Mouse (Mus musculus) forebrain, embryonic 15.5 days (tissue): ENCODE measurements around the gene Cacna1b. TPM values are rescaled to one million over a fixed set of nuclear protein-coding genes. Genes with fewer than 3 reads are reported as not detected.

Experiments used
- ATAC-seq: fragments of 200-750 bp; cut with Nextera tagmentation; replicated peaks from 2 replicates; pipeline ENCODE4 v1.8.0; 2017; ENCODE audit warnings: mild to moderate bottlenecking, moderate TSS enrichment, moderate library complexity
- H3K27ac ChIP-seq: fragments of 300-500 bp; sonication (generic); replicated peaks from 2 replicates; pipeline ENCODE4 v1.5.1; 2015; ENCODE audit warnings: mild to moderate bottlenecking, inconsistent platforms
- H3K27me3 ChIP-seq: fragments of 300-500 bp; sonication (generic); 2 replicates; pipeline ENCODE4 v1.6.1; 2015; ENCODE audit warnings: inconsistent platforms
- H3K36me3 ChIP-seq: fragments of 300-500 bp; sonication (generic); 2 replicates; pipeline ENCODE4 v1.6.1; 2015; ENCODE audit warnings: mild to moderate bottlenecking, inconsistent platforms
- H3K4me1 ChIP-seq: fragments of 300-500 bp; sonication (generic); 2 replicates; pipeline ENCODE4 v1.6.1; 2015; ENCODE audit warnings: inconsistent platforms
- H3K4me2 ChIP-seq: fragments of 300-500 bp; sonication (generic); replicated peaks from 2 replicates; pipeline ENCODE4 v1.6.1; 2015; ENCODE audit warnings: mild to moderate bottlenecking, inconsistent platforms
- H3K4me3 ChIP-seq: fragments of 300-500 bp; sonication (generic); 2 replicates; pipeline ENCODE4 v1.5.1; 2015; ENCODE audit warnings: mild to moderate bottlenecking, inconsistent platforms
- H3K9ac ChIP-seq: fragments of 300-500 bp; sonication (generic); replicated peaks from 2 replicates; pipeline ENCODE4 v1.6.1; 2015; ENCODE audit warnings: mild to moderate bottlenecking, inconsistent platforms
- H3K9me3 ChIP-seq: fragments of 300-500 bp; sonication (generic); 2 replicates; pipeline ENCODE4 v1.6.1; 2016; ENCODE audit warnings: inconsistent platforms
- WGBS: fragments of 180-500 bp; shearing (Covaris S2); methylation state at CpG from one replicate; pipeline ENCODE4 v1.1.7; 2015; ENCODE audit warnings: mixed read lengths; 5-methylcytosine and 5-hydroxymethylcytosine counted together
- polyA plus RNA-seq: library from polyadenylated mRNA; unstranded; fragments of >200 nt; fragmentation: Nextera tagmentation; extraction: Ambion mirVana; gene quantifications from 2 replicates; pipeline ENCODE4 v1.2.1, GENCODE M21; 2015

The Cacna1b gene
- polyA plus RNA-seq, 1 experiment from 2014 or later: 8.4 TPM

GRCm38 (mm10) chr2:24638102-24638954 is 124.6 kb downstream of the Cacna1b start:
- peaks cover 32% of the 10 kb centered on the region for H3K36me3 ChIP-seq
- WGBS: 60% methylated on average over 14 of the region's 14 CpGs
- peak; percentile 47; the same call in 1 of the 2 replicates for ATAC-seq
- H3K9ac ChIP-seq: no peak overlapping the region
- H3K27ac ChIP-seq: peak overlapping the region; percentile 69
- peaks cover 15% of the 10 kb centered on the region; the same call in 1 of the 2 replicates for H3K4me1 ChIP-seq
- H3K4me2 ChIP-seq: no peak overlapping the region
- no peaks in the 10 kb centered on the region for H3K9me3 ChIP-seq
- H3K4me3 ChIP-seq: no peak overlapping the region
- no peaks in the 10 kb centered on the region for H3K27me3 ChIP-seq

- no peak for ATAC-seq
- Histone ChIP-seq H3K27ac (no peak overlapping the region), H3K36me3 (peaks cover 49% of the 10 kb centered on the region)
These were observed 129.3 kb downstream of the Cacna1b start for GRCm38 (mm10) chr2:24633645-24634044.

GRCm38 (mm10) chr2:24617141-24617540 is 145.8 kb downstream of the Cacna1b start:
- H3K36me3 ChIP-seq: peaks cover 19% of the 10 kb centered on the region
- ATAC-seq: no peak
- WGBS: 82% methylated on average over 4 of the region's 4 CpGs
- H3K4me3 ChIP-seq: no peak overlapping the region
- no peaks in the 10 kb centered on the region for H3K4me1 ChIP-seq
- no peaks in the 10 kb centered on the region for H3K9me3 ChIP-seq
- no peak overlapping the region for H3K27ac ChIP-seq
- H3K9ac ChIP-seq: no peak overlapping the region
- H3K4me2 ChIP-seq: no peak overlapping the region
- H3K27me3 ChIP-seq: no peaks in the 10 kb centered on the region

More at GRCm38 (mm10) chr2:24633645-24634044, 129.3 kb downstream of the Cacna1b start:
- H3K9ac ChIP-seq: no peak overlapping the region
- no peaks in the 10 kb centered on the region for H3K27me3 ChIP-seq
- H3K4me1 ChIP-seq: peaks cover 12% of the 10 kb centered on the region; the same call in 1 of the 2 replicates
- no peak overlapping the region for H3K4me3 ChIP-seq
- H3K4me2 ChIP-seq: no peak overlapping the region
- H3K9me3 ChIP-seq: no peaks in the 10 kb centered on the region
- 83% methylated on average over 6 of the region's 6 CpGs for WGBS

GRCm38 (mm10) chr2:24609789-24610188 is 153.2 kb downstream of the Cacna1b start:
- H3K4me3 ChIP-seq: no peak overlapping the region
- H3K4me2 ChIP-seq: no peak overlapping the region
- ATAC-seq: no peak
- no peak overlapping the region for H3K9ac ChIP-seq
- H3K27me3 ChIP-seq: no peaks in the 10 kb centered on the region
- WGBS: 79% methylated on average over 7 of the region's 7 CpGs
- no peaks in the 10 kb centered on the region for H3K4me1 ChIP-seq
- H3K9me3 ChIP-seq: no peaks in the 10 kb centered on the region
- H3K27ac ChIP-seq: no peak overlapping the region
- peaks cover 8% of the 10 kb centered on the region; the same call in 1 of the 2 replicates for H3K36me3 ChIP-seq

GRCm38 (mm10) chr2:24608765-24609138 is 154.2 kb downstream of the Cacna1b start:
- Histone ChIP-seq H3K4me1 (no peaks in the 10 kb centered on the region), H3K36me3 (peaks cover 8% of the 10 kb centered on the region; the same call in 1 of the 2 replicates), H3K4me2 (no peak overlapping the region), H3K4me3 (no peak overlapping the region), H3K9ac (no peak overlapping the region), H3K9me3 (no peaks in the 10 kb centered on the region), H3K27ac (no peak overlapping the region), H3K27me3 (no peaks in the 10 kb centered on the region)
- ATAC-seq: 0 out of 2 replicates have a peak, but pooled peaks have one; percentile 39
- 55% methylated on average over 7 of the region's 7 CpGs for WGBS

GRCm38 (mm10) chr2:24607905-24608764 is 154.8 kb downstream of the Cacna1b start:
- 20% methylated on average over 13 of the region's 13 CpGs for WGBS
- no peak overlapping the region for H3K4me3 ChIP-seq

GRCm38 (mm10) chr2:24606531-24606930 is 156.4 kb downstream of the Cacna1b start:
- H3K9ac ChIP-seq: no peak overlapping the region

More at GRCm38 (mm10) chr2:24607905-24608764, 154.8 kb downstream of the Cacna1b start:
- Histone ChIP-seq H3K9ac (no peak overlapping the region), H3K27ac (no peak overlapping the region), H3K4me1 (no peaks in the 10 kb centered on the region), H3K9me3 (no peaks in the 10 kb centered on the region), H3K4me2 (no peak overlapping the region), H3K36me3 (0 out of 2 replicates have a peak, but pooled peaks cover 8% of the 10 kb centered on the region), H3K27me3 (no peaks in the 10 kb centered on the region)
- ATAC-seq: no peak; the same call in 1 of the 2 replicates

GRCm38 (mm10) chr2:24605096-24605495 is 157.9 kb downstream of the Cacna1b start:
- no peak overlapping the region for H3K27ac ChIP-seq
- H3K36me3 ChIP-seq: 0 out of 2 replicates have a peak, but pooled peaks cover 8% of the 10 kb centered on the region
- no peak overlapping the region for H3K4me2 ChIP-seq
- no peaks in the 10 kb centered on the region for H3K4me1 ChIP-seq
- no peaks in the 10 kb centered on the region for H3K9me3 ChIP-seq
- 75% methylated on average over 4 of the region's 4 CpGs for WGBS
- no peak overlapping the region for H3K9ac ChIP-seq
- H3K4me3 ChIP-seq: no peak overlapping the region
- ATAC-seq: no peak
- no peaks in the 10 kb centered on the region for H3K27me3 ChIP-seq

More at GRCm38 (mm10) chr2:24606531-24606930, 156.4 kb downstream of the Cacna1b start:
- no peak for ATAC-seq
- H3K4me3 ChIP-seq: no peak overlapping the region
- H3K27ac ChIP-seq: no peak overlapping the region
- no peaks in the 10 kb centered on the region for H3K27me3 ChIP-seq
- no peaks in the 10 kb centered on the region for H3K4me1 ChIP-seq
- no peak overlapping the region for H3K4me2 ChIP-seq
- 86% methylated on average over 15 of the region's 15 CpGs for WGBS
- H3K9me3 ChIP-seq: no peaks in the 10 kb centered on the region
- 0 out of 2 replicates have a peak, but pooled peaks cover 8% of the 10 kb centered on the region for H3K36me3 ChIP-seq

- ATAC-seq: no peak
- 87% methylated on average over 4 of the region's 4 CpGs for WGBS
These were observed 173.5 kb downstream of the Cacna1b start for GRCm38 (mm10) chr2:24589426-24589825.

GRCm38 (mm10) chr2:24587999-24588398 is 175.0 kb downstream of the Cacna1b start:
- no peak; the same call in 1 of the 2 replicates for ATAC-seq
- Histone ChIP-seq H3K9ac (no peak overlapping the region), H3K9me3 (0 out of 2 replicates have a peak, but pooled peaks cover 4% of the 10 kb centered on the region)

More at GRCm38 (mm10) chr2:24589426-24589825, 173.5 kb downstream of the Cacna1b start:
- H3K9ac ChIP-seq: no peak overlapping the region
- no peaks in the 10 kb centered on the region for H3K27me3 ChIP-seq
- H3K4me2 ChIP-seq: no peak overlapping the region
- H3K27ac ChIP-seq: no peak overlapping the region
- no peaks in the 10 kb centered on the region for H3K36me3 ChIP-seq
- no peak overlapping the region for H3K4me3 ChIP-seq
- 0 out of 2 replicates have a peak, but pooled peaks cover 4% of the 10 kb centered on the region for H3K9me3 ChIP-seq
- H3K4me1 ChIP-seq: no peaks in the 10 kb centered on the region

GRCm38 (mm10) chr2:24574616-24575015 is 188.3 kb downstream of the Cacna1b start:
- H3K9me3 ChIP-seq: no peaks in the 10 kb centered on the region
- ATAC-seq: no peak
- 22% methylated on average over 3 of the region's 3 CpGs for WGBS
- no peaks in the 10 kb centered on the region for H3K27me3 ChIP-seq
- no peak overlapping the region for H3K4me3 ChIP-seq
- no peak overlapping the region for H3K4me2 ChIP-seq
- H3K9ac ChIP-seq: no peak overlapping the region
- no peaks in the 10 kb centered on the region for H3K36me3 ChIP-seq
- no peaks in the 10 kb centered on the region for H3K4me1 ChIP-seq
- no peak overlapping the region for H3K27ac ChIP-seq

More at GRCm38 (mm10) chr2:24587999-24588398, 175.0 kb downstream of the Cacna1b start:
- no peaks in the 10 kb centered on the region for H3K36me3 ChIP-seq
- no peak overlapping the region for H3K27ac ChIP-seq
- H3K4me3 ChIP-seq: no peak overlapping the region
- H3K4me2 ChIP-seq: no peak overlapping the region
- no peaks in the 10 kb centered on the region for H3K27me3 ChIP-seq
- H3K4me1 ChIP-seq: no peaks in the 10 kb centered on the region
